Mouse (Mus musculus) E14TG2a.4 (cell line): ENCODE measurements at regions not wholly inside any gene's neighbourhood (a gene's known extent, or its start where the extent isn't known, plus 50 kb on each side); places are given as distances from the start of the nearest gene placed in this dataset.

Source experiments
- CTCF ChIP-seq: conservative IDR thresholded peaks from 2 replicates; pipeline ENCODE4 v1.5.1; 2014; ENCODE audit warnings: low read length
- POU5F1 ChIP-seq: IDR thresholded peaks from 2 replicates; pipeline ENCODE4 v1.6.1; 2014; ENCODE audit warnings: low read length, borderline replicate concordance

DNA sequence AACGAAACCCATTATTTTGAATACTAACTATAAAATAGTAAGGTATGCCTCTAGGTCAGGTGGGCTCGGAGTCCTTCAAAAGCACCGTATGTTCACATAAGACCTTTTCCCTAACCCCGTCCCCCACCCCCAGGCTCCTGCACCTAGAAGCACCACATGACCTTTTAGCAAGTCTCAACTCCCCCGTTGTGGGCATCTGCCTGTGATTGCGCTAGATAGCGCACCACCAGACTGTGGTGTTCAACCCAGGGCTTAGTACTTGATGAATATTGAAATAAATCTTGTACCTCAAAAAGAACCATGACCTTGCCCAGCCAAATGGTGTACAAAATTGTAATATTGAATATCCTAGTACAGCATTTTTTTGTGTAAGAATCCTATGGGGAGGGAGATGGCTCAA lies 99.8 kb downstream of the Rpap3 start:
- TF ChIP-seq CTCF = no peak
- no peak for TF ChIP-seq POU5F1
